Comparison of ENCODE assay signal across 8 mouse cellular contexts in the genomic region with DNA sequence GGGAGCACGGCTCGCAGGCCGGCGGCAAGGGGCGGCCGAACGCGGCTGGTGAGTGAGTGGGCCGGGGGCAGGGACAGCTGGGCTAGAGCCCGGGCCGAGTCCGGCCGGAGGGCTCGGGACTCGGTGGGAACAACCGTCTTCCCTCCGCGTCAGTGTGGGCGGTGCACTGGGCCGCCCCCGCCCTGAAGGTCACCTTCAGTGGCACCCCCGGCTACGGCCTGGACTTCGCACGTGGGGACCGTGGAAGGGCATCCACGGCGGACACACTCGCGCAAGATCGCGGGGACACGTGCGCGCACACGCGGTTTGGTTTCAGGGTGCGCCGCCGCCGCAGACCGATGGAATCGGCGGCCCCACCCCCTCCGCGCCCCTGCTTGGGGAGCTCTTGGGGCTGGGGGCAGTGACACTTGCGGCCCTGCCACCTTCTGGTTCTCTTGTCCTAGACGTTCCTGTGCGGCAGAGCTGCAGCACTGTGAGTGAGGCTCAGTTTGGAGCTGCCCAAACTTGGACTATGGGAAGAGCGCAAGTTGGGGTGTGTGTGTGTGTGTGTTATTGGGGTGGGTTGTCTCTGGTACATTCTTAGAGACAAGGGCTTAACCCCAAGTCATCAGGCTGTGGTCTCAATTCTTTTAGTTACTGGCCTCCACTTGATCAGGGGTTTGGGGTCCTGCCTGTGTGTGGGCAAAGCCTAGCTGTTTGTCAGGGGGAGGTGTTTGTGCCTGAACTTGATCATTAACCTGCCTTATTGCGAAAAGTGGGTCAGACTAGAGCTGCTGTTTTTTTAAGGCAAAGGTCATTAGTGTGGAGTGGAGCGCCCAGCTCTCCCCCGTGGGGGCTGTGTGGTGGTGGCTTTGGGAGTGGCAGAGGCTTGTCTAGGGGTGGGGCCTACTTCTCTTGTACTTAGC. TPM values are rescaled to one million over a fixed set of nuclear protein-coding genes. Genes with fewer than 3 reads are reported as not detected.
DNase-seq lines count a peak whose midpoint lies in the region; ATAC-seq and TF ChIP-seq lines count a peak whose summit lies in the region.

No protein-coding gene starts in this region.

- H3K27ac ChIP-seq in embryonic facial prominence, embryonic 12.5 days: peak overlapping the region; percentile 54
- peak overlapping the region; percentile 73 for H3K27ac ChIP-seq in hindbrain, embryonic 15.5 days (replicated peaks)
- peak overlapping the region; percentile 71 for H3K27ac ChIP-seq in midbrain, postnatal 0 days (ENCODE audit: low read depth, low read length)

- ATAC-seq in embryonic facial prominence, embryonic 12.5 days (ENCODE audit: insufficient number of reproducible peaks, insufficient read depth, low FRiP score, low TSS enrichment): peak; percentile 44; the same call in 1 of the 2 replicates
- ATAC-seq in hindbrain, embryonic 15.5 days (ENCODE audit: low FRiP score, low read depth): peak; percentile 62
- ATAC-seq in midbrain, postnatal 0 days (ENCODE audit: low FRiP score): peak; percentile 57
- no peak for ATAC-seq in inflammation-experienced regulatory T-cells, adult 6 months

- peak overlapping the region; percentile 94 for H3K4me2 ChIP-seq in embryonic facial prominence, embryonic 12.5 days (replicated peaks)
- H3K4me2 ChIP-seq in hindbrain, embryonic 15.5 days: peak overlapping the region; percentile 96
- H3K4me2 ChIP-seq in midbrain, postnatal 0 days (ENCODE audit: low read depth, low read length, poor library complexity, severe bottlenecking): peak overlapping the region; percentile 90

- no peaks in the 10 kb centered on the region for H3K36me3 ChIP-seq in embryonic facial prominence, embryonic 12.5 days
- H3K36me3 ChIP-seq in hindbrain, embryonic 15.5 days: no peaks in the 10 kb centered on the region
- no peaks in the 10 kb centered on the region for H3K36me3 ChIP-seq in midbrain, postnatal 0 days (ENCODE audit: insufficient read depth, low read length)

- H3K4me1 ChIP-seq in embryonic facial prominence, embryonic 12.5 days: peaks cover 23% of the 10 kb centered on the region
- peaks cover 46% of the 10 kb centered on the region for H3K4me1 ChIP-seq in hindbrain, embryonic 15.5 days (replicated peaks)
- peaks cover 18% of the 10 kb centered on the region; the same call in 1 of the 2 replicates for H3K4me1 ChIP-seq in midbrain, postnatal 0 days (ENCODE audit: insufficient read depth, low read length)

- peak overlapping the region; percentile 84 for H3K9ac ChIP-seq in embryonic facial prominence, embryonic 12.5 days
- peak overlapping the region; percentile 64 for H3K9ac ChIP-seq in hindbrain, embryonic 15.5 days
- H3K9ac ChIP-seq in midbrain, postnatal 0 days (replicated peaks; ENCODE audit: low read length, poor library complexity, severe bottlenecking): peak overlapping the region; percentile 80

- peak overlapping the region; percentile 98 for H3K4me3 ChIP-seq in embryonic facial prominence, embryonic 12.5 days
- peak overlapping the region; percentile 92 for H3K4me3 ChIP-seq in hindbrain, embryonic 15.5 days
- H3K4me3 ChIP-seq in midbrain, postnatal 0 days (ENCODE audit: low read depth, low read length): peak overlapping the region; percentile 96

- H3K27me3 ChIP-seq in embryonic facial prominence, embryonic 12.5 days: no peaks in the 10 kb centered on the region
- H3K27me3 ChIP-seq in hindbrain, embryonic 15.5 days: no peaks in the 10 kb centered on the region
- no peaks in the 10 kb centered on the region for H3K27me3 ChIP-seq in midbrain, postnatal 0 days (ENCODE audit: insufficient read depth, low read length)

- 2% methylated on average over 53 of the region's 53 CpGs for WGBS in embryonic facial prominence, embryonic 12.5 days
- WGBS in hindbrain, embryonic 15.5 days: 2% methylated on average over 50 of the region's 53 CpGs
- 2% methylated on average over 38 of the region's 53 CpGs for WGBS in midbrain, postnatal 0 days

- DNase-seq in right cerebral cortex, postnatal 14 days: peak; percentile 38
- no peak for DNase-seq in right cerebral cortex, adult 18-20 months
- DNase-seq in ZHBTc4 (ENCODE audit: low read depth, low spot score) (peak; percentile 57), liver (peak; percentile 65)
- DNase-seq in midbrain, postnatal 0 days (ENCODE audit: low spot score): peak; percentile 19

- TF ChIP-seq CTCF in midbrain, postnatal 0 days (IDR thresholded peaks at IDR 0.05): no peak

- H3K9me3 ChIP-seq in embryonic facial prominence, embryonic 12.5 days: no peaks in the 10 kb centered on the region
- H3K9me3 ChIP-seq in hindbrain, embryonic 15.5 days: no peaks in the 10 kb centered on the region
- H3K9me3 ChIP-seq in midbrain, postnatal 0 days (ENCODE audit: low read length): no peaks in the 10 kb centered on the region

RNA-seq across cellular contexts. Expression of a gene that starts 0.6 kb away (rescaled TPM):
- polyA plus RNA-seq in embryonic facial prominence, embryonic 12.5 days (2016; fragmentation: Nextera tagmentation; extraction: Ambion mirVana): 23.8 and 24.4 TPM in 2 replicates
- 20.8 and 21.3 TPM in 2 replicates for polyA plus RNA-seq in hindbrain, embryonic 15.5 days (2015; fragmentation: Nextera tagmentation; extraction: Ambion mirVana)
- total RNA-seq in midbrain, postnatal 0 days (2014; rRNA removed): 71.5 and 106 TPM in 2 replicates
- polyA plus RNA-seq in midbrain, postnatal 0 days (2015; fragmentation: Nextera tagmentation; extraction: Ambion mirVana): 17.0 and 18.4 TPM in 2 replicates
- polyA plus RNA-seq in inflammation-experienced regulatory T-cells, adult 6 months (2017; shearing (Covaris generic)): 10 to 100 TPM in 2 of 3 experiments, 1 to 10 TPM in 1; 5.9 to 11.2 (median 10.1) TPM

RNA-seq across cellular contexts. Expression of a gene that starts 30.5 kb away (rescaled TPM):
- 1.4 and 2.0 TPM in 2 replicates for polyA plus RNA-seq in embryonic facial prominence, embryonic 12.5 days (2016; fragmentation: Nextera tagmentation; extraction: Ambion mirVana)
- polyA plus RNA-seq in hindbrain, embryonic 15.5 days (2015; fragmentation: Nextera tagmentation; extraction: Ambion mirVana): 3.5 and 4.0 TPM in 2 replicates
- 12.4 and 14.6 TPM in 2 replicates for total RNA-seq in midbrain, postnatal 0 days (2014; rRNA removed)
- polyA plus RNA-seq in midbrain, postnatal 0 days (2015; fragmentation: Nextera tagmentation; extraction: Ambion mirVana): 3.3 and 3.4 TPM in 2 replicates
- polyA plus RNA-seq in inflammation-experienced regulatory T-cells, adult 6 months (2017; shearing (Covaris generic)): not detected

RNA-seq across cellular contexts. Expression of a gene that starts 39.2 kb away (rescaled TPM):
- 3.6 and 3.7 TPM in 2 replicates for polyA plus RNA-seq in embryonic facial prominence, embryonic 12.5 days (2016; fragmentation: Nextera tagmentation; extraction: Ambion mirVana)
- polyA plus RNA-seq in hindbrain, embryonic 15.5 days (2015; fragmentation: Nextera tagmentation; extraction: Ambion mirVana): 13.4 and 16.9 TPM in 2 replicates
- 48.2 and 49.1 TPM in 2 replicates for total RNA-seq in midbrain, postnatal 0 days (2014; rRNA removed)
- 11.0 and 12.1 TPM in 2 replicates for polyA plus RNA-seq in midbrain, postnatal 0 days (2015; fragmentation: Nextera tagmentation; extraction: Ambion mirVana)
- 10 to 100 TPM in 1 of 3 experiments, 1 to 10 TPM in 1, under 1 TPM in 1; 0.63 to 11.9 (median 1.6) TPM for polyA plus RNA-seq in inflammation-experienced regulatory T-cells, adult 6 months (2017; shearing (Covaris generic))
